Comparison of ENCODE assay signal across 9 mouse cellular contexts in the genomic region with DNA sequence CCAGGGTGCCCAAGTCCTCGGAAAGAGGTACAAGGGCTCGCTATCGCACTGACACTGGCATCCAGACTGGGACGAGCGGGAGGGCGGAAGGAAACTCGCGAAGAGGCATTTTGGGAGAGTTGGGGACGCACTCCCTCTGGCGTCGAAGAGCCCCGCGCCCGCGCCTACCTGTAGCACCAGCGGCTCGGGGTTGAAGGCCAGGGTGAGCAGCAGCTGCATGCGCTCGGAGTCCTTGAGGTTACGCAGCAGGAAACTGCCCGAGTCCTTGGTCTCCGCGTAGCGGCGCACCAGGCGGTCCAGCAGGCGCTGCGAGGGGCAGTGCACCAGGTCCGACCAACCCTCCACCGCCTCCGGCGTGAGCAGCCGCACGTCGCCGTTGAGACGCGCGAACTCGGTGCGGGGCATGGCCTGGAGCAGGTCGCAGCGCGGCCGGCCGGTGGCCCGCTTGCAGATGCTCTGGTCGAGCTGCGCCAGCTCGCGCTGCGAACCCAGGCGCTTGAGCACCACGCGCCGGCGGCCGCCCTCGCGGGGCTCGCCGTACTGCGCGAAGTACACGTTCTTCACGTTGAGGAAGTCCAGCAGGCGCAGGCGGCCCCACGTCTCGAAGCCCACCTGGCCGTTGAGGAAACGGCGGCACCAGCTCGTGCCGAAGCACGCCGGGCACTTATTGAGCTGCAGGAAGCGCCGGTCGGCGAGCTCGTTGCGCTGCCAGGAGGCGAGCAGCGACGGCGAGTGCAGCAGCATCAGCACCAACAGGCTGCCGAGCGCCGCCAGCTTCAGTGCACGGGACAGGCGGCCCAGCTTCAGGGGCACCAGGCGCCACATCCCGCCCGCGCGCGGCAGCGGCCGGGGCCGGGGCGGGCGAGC. TPM values are rescaled to one million over a fixed set of nuclear protein-coding genes. Genes with fewer than 3 reads are reported as not detected.
DNase-seq lines count a peak whose midpoint lies in the region; ATAC-seq lines count a peak whose summit lies in the region.
"Had no signal": no experiment of that assay in that cellular context is flagged by ENCODE, and none has a peak within 500 bp of the region (broad histone marks: within the 10 kb centered on the region; RNA-seq: fewer than 3 reads in every experiment).

No protein-coding gene starts in this region.

- H3K9ac ChIP-seq in embryonic facial prominence, embryonic 14.5 days (ENCODE audit: low read depth, low read length): peak overlapping the region; percentile 84

- H3K27me3 ChIP-seq in embryonic facial prominence, embryonic 14.5 days (replicated peaks; ENCODE audit: control insufficient read depth, insufficient read depth, low read length): no peaks in the 10 kb centered on the region
- H3K27me3 ChIP-seq: CH12.LX had no signal

- peak overlapping the region; percentile 96 for H3K27ac ChIP-seq in embryonic facial prominence, embryonic 14.5 days (replicated peaks; ENCODE audit: low read depth, low read length)

- peak; percentile 65 for ATAC-seq in embryonic facial prominence, embryonic 14.5 days (ENCODE audit: low read depth)

- H3K4me1 ChIP-seq in embryonic facial prominence, embryonic 14.5 days (ENCODE audit: control insufficient read depth, insufficient read depth, low read length): peaks cover 21% of the 10 kb centered on the region

- no peaks in the 10 kb centered on the region for H3K9me3 ChIP-seq in embryonic facial prominence, embryonic 14.5 days (ENCODE audit: control insufficient read depth, low read length)

- H3K36me3 ChIP-seq in embryonic facial prominence, embryonic 14.5 days (ENCODE audit: control insufficient read depth, insufficient read depth, low read length): no peaks in the 10 kb centered on the region

- H3K4me2 ChIP-seq in embryonic facial prominence, embryonic 14.5 days (ENCODE audit: low read depth, low read length): peak overlapping the region; percentile 58

- WGBS in embryonic facial prominence, embryonic 14.5 days: under 1% methylated on average over 41 of the region's 103 CpGs

- peak; percentile 68 for DNase-seq in layer of hippocampus, adult 11-12 months (ENCODE audit: low spot score)
- no peak for DNase-seq in layer of hippocampus, adult 9-10 months (ENCODE audit: low spot score)
- peak; percentile 85 for DNase-seq in embryonic facial prominence, embryonic 14.5 days (ENCODE audit: low spot score)
- DNase-seq in heart, adult 8-10 months (ENCODE audit: low spot score): peak; percentile 55
- DNase-seq in kidney, adult 9 months: peak; percentile 61
- DNase-seq in liver: peak; percentile 77
- DNase-seq in monocyte, adult 2 months (ENCODE audit: low read depth in 1 of 2, low spot score in 2 of 2): peak; percentile 11 to 53
- peak; percentile 50 to 56 for DNase-seq in spleen, postnatal 14 days (ENCODE audit: low spot score in 2 of 2)

- peak overlapping the region; percentile 67 for H3K4me3 ChIP-seq in embryonic facial prominence, embryonic 14.5 days (ENCODE audit: low read depth, low read length)

RNA-seq across cellular contexts. Expression of a gene that starts 0.6 kb away (rescaled TPM):
- 26.7 and 32.6 TPM in 2 replicates for polyA plus RNA-seq in embryonic facial prominence, embryonic 14.5 days (2014; fragmentation: Nextera tagmentation; extraction: Ambion mirVana)
- total RNA-seq in heart, adult 8-10 months (2022): 10 to 100 TPM; 22.9 to 34.4 (median 28.9) TPM
- total RNA-seq: CH12.LX had no signal
